Mouse (Mus musculus) stomach, embryonic 16.5 days (tissue): ENCODE data around the gene Sgip1. TPM values are rescaled to one million over a fixed set of nuclear protein-coding genes. Genes with fewer than 3 reads are reported as not detected.

Experiments
- ATAC-seq: fragments of 200-750 bp; cut with Nextera tagmentation; 2 replicates; pipeline ENCODE4 v1.8.0; 2017; ENCODE audit warnings: moderate number of reproducible peaks, moderate TSS enrichment; ENCODE audit not compliant: insufficient read depth, low FRiP score
- H3K27ac ChIP-seq: fragments of 300-500 bp; sonication (generic); 2 replicates; pipeline ENCODE4 v1.5.1; 2014; ENCODE audit warnings: low read length
- H3K27me3 ChIP-seq: fragments of 300-500 bp; sonication (generic); 2 replicates; pipeline ENCODE4 v1.6.1; 2014; ENCODE audit warnings: low read length, control low read depth, mixed read lengths; ENCODE audit not compliant: control insufficient read depth, insufficient read depth
- H3K36me3 ChIP-seq: fragments of 300-500 bp; sonication (generic); 2 replicates; pipeline ENCODE4 v1.6.1; 2014; ENCODE audit warnings: low read length; ENCODE audit not compliant: control insufficient read depth, insufficient read depth
- H3K4me1 ChIP-seq: fragments of 300-500 bp; sonication (generic); 2 replicates; pipeline ENCODE4 v1.6.1; 2014; ENCODE audit warnings: low read length, control low read depth, mixed read lengths; ENCODE audit not compliant: control insufficient read depth, insufficient read depth
- H3K4me2 ChIP-seq: fragments of 300-500 bp; sonication (generic); 2 replicates; pipeline ENCODE4 v1.6.1; 2014; ENCODE audit warnings: low read depth, low read length, mixed read lengths
- H3K4me3 ChIP-seq: fragments of 300-500 bp; sonication (generic); replicated peaks from 2 replicates; pipeline ENCODE4 v1.5.1; 2014; ENCODE audit warnings: mild to moderate bottlenecking, low read length
- H3K9ac ChIP-seq: fragments of 300-500 bp; sonication (generic); 2 replicates; pipeline ENCODE4 v1.6.1; 2014; ENCODE audit warnings: low read length
- H3K9me3 ChIP-seq: fragments of 300-500 bp; sonication (generic); replicated peaks from 2 replicates; pipeline ENCODE4 v1.6.1; 2016; ENCODE audit warnings: low read length, control low read depth; ENCODE audit not compliant: control insufficient read depth
- WGBS: fragments of 180-500 bp; shearing (Covaris S2); extraction: QIAGEN DNeasy Blood & Tissue Kit; methylation state at CpG from one replicate; pipeline ENCODE4 v1.1.7; 2014; 5-methylcytosine and 5-hydroxymethylcytosine counted together
- polyA plus RNA-seq: library from polyadenylated mRNA; unstranded; fragments of >200 nt; fragmentation: Nextera tagmentation; extraction: Ambion mirVana; gene quantifications from 2 replicates; pipeline ENCODE4 v1.2.1, GENCODE M21; 2015

Sgip1 gene
- polyA plus RNA-seq, 1 experiment from 2014 or later = 7.9 TPM

GRCm38 (mm10) chr4:102771598-102772357 is 30.7 kb downstream of the Sgip1 start:
- no peaks in the 10 kb centered on the region for H3K9me3 ChIP-seq
- H3K27me3 ChIP-seq = no peaks in the 10 kb centered on the region
- no peaks in the 10 kb centered on the region for H3K4me1 ChIP-seq
- no peak overlapping the region for H3K4me2 ChIP-seq
- WGBS = 83% methylated on average over 5 of the region's 5 CpGs
- H3K36me3 ChIP-seq = no peaks in the 10 kb centered on the region
- no peak overlapping the region for H3K27ac ChIP-seq
- H3K9ac ChIP-seq = no peak overlapping the region
- H3K4me3 ChIP-seq = no peak overlapping the region
- no peak for ATAC-seq

- Histone ChIP-seq H3K4me1 (no peaks in the 10 kb centered on the region), H3K4me3 (no peak overlapping the region), H3K27ac (no peak overlapping the region), H3K36me3 (no peaks in the 10 kb centered on the region), H3K9me3 (no peaks in the 10 kb centered on the region), H3K9ac (no peak overlapping the region), H3K27me3 (no peaks in the 10 kb centered on the region), H3K4me2 (no peak overlapping the region)
- ATAC-seq = no peak
- whole genome bisulfite sequencing = 89% methylated on average over 3 of the region's 3 CpGs
Measured at GRCm38 (mm10) chr4:102773225-102773624, 32.1 kb downstream of the Sgip1 start.

GRCm38 (mm10) chr4:102773841-102774240 is 32.7 kb downstream of the Sgip1 start:
- Histone ChIP-seq H3K27ac (no peak overlapping the region), H3K4me1 (no peaks in the 10 kb centered on the region), H3K9ac (no peak overlapping the region), H3K4me2 (no peak overlapping the region), H3K27me3 (no peaks in the 10 kb centered on the region), H3K9me3 (no peaks in the 10 kb centered on the region), H3K36me3 (no peaks in the 10 kb centered on the region), H3K4me3 (no peak overlapping the region)
- 85% methylated on average over 1 of the region's 1 CpGs for WGBS
- no peak for ATAC-seq

- H3K4me2 ChIP-seq = no peak overlapping the region
- no peak overlapping the region for H3K4me3 ChIP-seq
- H3K27ac ChIP-seq = no peak overlapping the region
- no peaks in the 10 kb centered on the region for H3K9me3 ChIP-seq
- no peak for ATAC-seq
- no peak overlapping the region for H3K9ac ChIP-seq
- no peaks in the 10 kb centered on the region for H3K4me1 ChIP-seq
- no peaks in the 10 kb centered on the region for H3K36me3 ChIP-seq
- 46% methylated on average over 1 of the region's 1 CpGs for WGBS
- H3K27me3 ChIP-seq = no peaks in the 10 kb centered on the region
Measured at GRCm38 (mm10) chr4:102774549-102774948, 33.5 kb downstream of the Sgip1 start.

GRCm38 (mm10) chr4:102775596-102776270 is 34.6 kb downstream of the Sgip1 start:
- H3K4me1 ChIP-seq = no peaks in the 10 kb centered on the region
- no peak overlapping the region for H3K27ac ChIP-seq
- H3K36me3 ChIP-seq = no peaks in the 10 kb centered on the region
- ATAC-seq = no peak
- WGBS = 67% methylated on average over 2 of the region's 2 CpGs
- H3K27me3 ChIP-seq = no peaks in the 10 kb centered on the region
- no peaks in the 10 kb centered on the region for H3K9me3 ChIP-seq
- no peak overlapping the region for H3K9ac ChIP-seq
- no peak overlapping the region for H3K4me2 ChIP-seq
- no peak overlapping the region for H3K4me3 ChIP-seq

- WGBS = 49% methylated on average over 6 of the region's 6 CpGs
- H3K27me3 ChIP-seq = no peaks in the 10 kb centered on the region
- ATAC-seq = no peak
- H3K4me3 ChIP-seq = no peak overlapping the region
- H3K9ac ChIP-seq = no peak overlapping the region
- peaks cover 3% of the 10 kb centered on the region; the same call in 1 of the 2 replicates for H3K4me1 ChIP-seq
- no peak overlapping the region for H3K4me2 ChIP-seq
- no peaks in the 10 kb centered on the region for H3K36me3 ChIP-seq
- no peaks in the 10 kb centered on the region for H3K9me3 ChIP-seq
- H3K27ac ChIP-seq = no peak overlapping the region
Measured at GRCm38 (mm10) chr4:102779902-102780301, 38.8 kb downstream of the Sgip1 start.

GRCm38 (mm10) chr4:102783063-102783748 is 42.1 kb downstream of the Sgip1 start:
- no peak overlapping the region for H3K4me3 ChIP-seq
- peak overlapping the region; percentile 8; the same call in 1 of the 2 replicates for H3K27ac ChIP-seq
- H3K36me3 ChIP-seq = no peaks in the 10 kb centered on the region
- H3K4me2 ChIP-seq = no peak overlapping the region
- 49% methylated on average over 7 of the region's 7 CpGs for WGBS
- no peak overlapping the region for H3K9ac ChIP-seq
- H3K9me3 ChIP-seq = no peaks in the 10 kb centered on the region
- H3K27me3 ChIP-seq = no peaks in the 10 kb centered on the region
- peak; percentile 57; the same call in 1 of the 2 replicates for ATAC-seq
- peaks cover 3% of the 10 kb centered on the region; the same call in 1 of the 2 replicates for H3K4me1 ChIP-seq

GRCm38 (mm10) chr4:102785158-102785557 is 44.1 kb downstream of the Sgip1 start:
- Histone ChIP-seq H3K27me3 (no peaks in the 10 kb centered on the region), H3K9me3 (no peaks in the 10 kb centered on the region), H3K4me2 (no peak overlapping the region), H3K9ac (no peak overlapping the region), H3K27ac (no peak overlapping the region), H3K4me3 (no peak overlapping the region), H3K36me3 (no peaks in the 10 kb centered on the region), H3K4me1 (peaks cover 3% of the 10 kb centered on the region; the same call in 1 of the 2 replicates)
- no peak for ATAC-seq
- 60% methylated on average over 4 of the region's 4 CpGs for WGBS
